In genomic region chr10:87490328-87490727, GRCm38 (mm10) we compare ENCODE assay signal across 21 mouse cellular contexts. TPM values are rescaled to one million over a fixed set of nuclear protein-coding genes. Genes with fewer than 3 reads are reported as not detected.
DNase-seq lines count a peak whose midpoint lies in the region; ATAC-seq lines count a peak whose summit lies in the region.
"Had no signal": no experiment of that assay in that cellular context is flagged by ENCODE, and none has a peak within 500 bp of the region (broad histone marks: within the 10 kb centered on the region; RNA-seq: fewer than 3 reads in every experiment).

No protein-coding gene starts in this region.

- 0 out of 2 replicates have a peak overlapping the region, but pooled peaks have one; percentile 2 for H3K9ac ChIP-seq in neural tube, embryonic 11.5 days (ENCODE audit: low read length)
- peak overlapping the region; percentile 31; the same call in 1 of the 2 replicates for H3K9ac ChIP-seq in hindbrain, embryonic 14.5 days
- H3K9ac ChIP-seq in midbrain, embryonic 16.5 days (ENCODE audit: low read depth, low read length) = no peak overlapping the region
- H3K9ac ChIP-seq: lung, embryonic 14.5 days had no signal

- H3K4me3 ChIP-seq in neural tube, embryonic 11.5 days (ENCODE audit: low read depth, low read length) = peak overlapping the region; percentile 83
- no peak overlapping the region for H3K4me3 ChIP-seq in hindbrain, embryonic 14.5 days (replicated peaks; ENCODE audit: low read length)
- peak overlapping the region; percentile 6 for H3K4me3 ChIP-seq in midbrain, embryonic 16.5 days (ENCODE audit: low read depth, low read length)
- H3K4me3 ChIP-seq: heart, adult 2 months; myocyte had no signal

- 0% methylated on average over 2 of the region's 2 CpGs for WGBS in neural tube, embryonic 11.5 days
- 8% methylated on average over 2 of the region's 2 CpGs for WGBS in hindbrain, embryonic 14.5 days
- 0% methylated on average over 2 of the region's 2 CpGs for WGBS in midbrain, embryonic 16.5 days

- peak overlapping the region; percentile 49; the same call in 1 of the 2 replicates for H3K27ac ChIP-seq in neural tube, embryonic 11.5 days (ENCODE audit: low read depth, low read length)
- H3K27ac ChIP-seq in hindbrain, embryonic 14.5 days = peak overlapping the region; percentile 58
- H3K27ac ChIP-seq in midbrain, embryonic 16.5 days (ENCODE audit: low read length) = peak overlapping the region; percentile 65
- H3K27ac ChIP-seq: heart, adult 2 months had no signal

- H3K36me3 ChIP-seq in neural tube, embryonic 11.5 days (ENCODE audit: control insufficient read depth, insufficient read depth, low read length) = no peaks in the 10 kb centered on the region
- H3K36me3 ChIP-seq in hindbrain, embryonic 14.5 days (replicated peaks; ENCODE audit: control insufficient read depth, insufficient read depth) = no peaks in the 10 kb centered on the region
- H3K36me3 ChIP-seq in midbrain, embryonic 16.5 days (ENCODE audit: control insufficient read depth, insufficient read depth, low read length) = no peaks in the 10 kb centered on the region

- peaks cover 36% of the 10 kb centered on the region for H3K4me1 ChIP-seq in neural tube, embryonic 11.5 days (ENCODE audit: control insufficient read depth, insufficient read depth, low read length)
- H3K4me1 ChIP-seq in hindbrain, embryonic 14.5 days (replicated peaks; ENCODE audit: control insufficient read depth, insufficient read depth, low read length) = peaks cover 43% of the 10 kb centered on the region
- H3K4me1 ChIP-seq in midbrain, embryonic 16.5 days (ENCODE audit: control insufficient read depth, insufficient read depth, low read length) = peaks cover 51% of the 10 kb centered on the region

- DNase-seq in neural tube, embryonic 11.5 days (ENCODE audit: low spot score) = no peak
- DNase-seq in neural tube, embryonic 10.5 days (ENCODE audit: extremely low spot score, low spot score) = no peak
- no peak for DNase-seq in hindbrain, embryonic 14.5 days (ENCODE audit: low spot score)
- no peak for DNase-seq in kidney, postnatal 25 days
- DNase-seq in kidney, postnatal 36 days = no peak
- DNase-seq in cerebellum, postnatal 14 days = no peak
- DNase-seq: adrenal gland, postnatal 36 days; heart, adult 2 months; kidney, postnatal 10 days; lung, embryonic 14.5 days had no signal

- no peaks in the 10 kb centered on the region for H3K9me3 ChIP-seq in neural tube, embryonic 11.5 days (ENCODE audit: control insufficient read depth, low read length)
- H3K9me3 ChIP-seq in hindbrain, embryonic 14.5 days (ENCODE audit: control insufficient read depth, low read length) = no peaks in the 10 kb centered on the region
- no peaks in the 10 kb centered on the region for H3K9me3 ChIP-seq in midbrain, embryonic 16.5 days (replicated peaks; ENCODE audit: control insufficient read depth, low read length, poor library complexity, severe bottlenecking)

- H3K27me3 ChIP-seq in neural tube, embryonic 11.5 days (ENCODE audit: control insufficient read depth, insufficient read depth, low read length) = peaks cover 44% of the 10 kb centered on the region
- peaks cover 8% of the 10 kb centered on the region; the same call in 1 of the 2 replicates for H3K27me3 ChIP-seq in hindbrain, embryonic 14.5 days (ENCODE audit: control insufficient read depth, insufficient read depth, low read length)
- no peaks in the 10 kb centered on the region; the same call in 1 of the 2 replicates for H3K27me3 ChIP-seq in midbrain, embryonic 16.5 days (ENCODE audit: control insufficient read depth, insufficient read depth, low read depth, low read length)

- no peak for ATAC-seq in neural tube, embryonic 11.5 days (ENCODE audit: insufficient read depth, low FRiP score, low TSS enrichment)
- ATAC-seq in hindbrain, embryonic 14.5 days (ENCODE audit: low FRiP score) = no peak
- no peak for ATAC-seq in midbrain, embryonic 16.5 days
- ATAC-seq in erythroblast, adult 5-6 weeks (replicated peaks; ENCODE audit: low FRiP score, poor library complexity, severe bottlenecking) = no peak
- ATAC-seq: intestine, embryonic 16.5 days had no signal

- peak overlapping the region; percentile 88 for H3K4me2 ChIP-seq in neural tube, embryonic 11.5 days (ENCODE audit: low read depth)
- H3K4me2 ChIP-seq in hindbrain, embryonic 14.5 days (replicated peaks) = peak overlapping the region; percentile 94
- H3K4me2 ChIP-seq in midbrain, embryonic 16.5 days (ENCODE audit: low read length) = peak overlapping the region; percentile 37
- H3K4me2 ChIP-seq: liver, embryonic 11.5 days; lung, embryonic 14.5 days had no signal

RNA-seq across cellular contexts. Expression of gene Ascl1, which starts 3.1 kb away (rescaled TPM):
- 40.5 and 42.9 TPM in 2 replicates for polyA plus RNA-seq in neural tube, embryonic 11.5 days (2014; fragmentation: Nextera tagmentation; extraction: Ambion mirVana)
- polyA plus RNA-seq in hindbrain, embryonic 14.5 days (2014; fragmentation: Nextera tagmentation; extraction: Ambion mirVana) = 9.3 and 13.5 TPM in 2 replicates
- 8.1 and 9.0 TPM in 2 replicates for polyA plus RNA-seq in midbrain, embryonic 16.5 days (2015; fragmentation: Nextera tagmentation; extraction: Ambion mirVana)
- total RNA-seq in erythroblast, adult 5-6 weeks (2015; ENCODE audit: low replicate concordance) = not detected in 2 replicates
- total RNA-seq in erythroblast, adult 5-6 weeks (2017; ENCODE audit: low replicate concordance) = not detected in 2 replicates
- total RNA-seq: gastrocnemius, adult 8-10 months; megakaryocyte progenitor cell, adult 5-6 weeks had no signal
- polyA plus RNA-seq: heart, postnatal 0 days; myocyte had no signal

RNA-seq across cellular contexts. Expression of gene Pah, which starts 31.3 kb away (rescaled TPM):
- polyA plus RNA-seq in neural tube, embryonic 11.5 days (2014; fragmentation: Nextera tagmentation; extraction: Ambion mirVana) = not detected in 2 replicates
- polyA plus RNA-seq in hindbrain, embryonic 14.5 days (2014; fragmentation: Nextera tagmentation; extraction: Ambion mirVana) = 0.12 and 0.29 TPM in 2 replicates
- polyA plus RNA-seq in midbrain, embryonic 16.5 days (2015; fragmentation: Nextera tagmentation; extraction: Ambion mirVana) = 0.16 TPM in 1 of 2 replicates, not detected in the other
- total RNA-seq in erythroblast, adult 5-6 weeks (2015; ENCODE audit: low replicate concordance) = not detected in 2 replicates
- not detected in 2 replicates for total RNA-seq in erythroblast, adult 5-6 weeks (2017; ENCODE audit: low replicate concordance)
- total RNA-seq: layer of hippocampus, postnatal 36 days; left cerebral cortex, postnatal 4 days; megakaryocyte progenitor cell, adult 5-6 weeks had no signal
- polyA plus RNA-seq: embryonic facial prominence, embryonic 11.5 days; heart, postnatal 0 days; lung, embryonic 14.5 days; myocyte had no signal

Comparison
In these comparisons a context has a peak if more than half of its experiments do, and no peak if none do; other contexts are left out.
1. H3K4me2 ChIP-seq: peak in every context shown above with its lines; median percentile 94 in hindbrain, embryonic 14.5 days; 88 in neural tube, embryonic 11.5 days; 37 in midbrain, embryonic 16.5 days.